Mouse (Mus musculus): ENCODE data around the gene Zfp324. TPM values are rescaled to one million over a fixed set of nuclear protein-coding genes. Genes with fewer than 3 reads are reported as not detected.

Gene Zfp324
- polyA plus RNA-seq, 1 experiment: 1.5 TPM

- no peaks in the 10 kb centered on the region for H3K4me1 ChIP-seq (ENCODE audit: control insufficient read depth, insufficient read depth, low read length)
- no peak overlapping the region for H3K27ac ChIP-seq (ENCODE audit: insufficient read depth, low read length)
- no peak overlapping the region for H3K4me3 ChIP-seq (ENCODE audit: low read depth, low read length)
- H3K27me3 ChIP-seq (ENCODE audit: control insufficient read depth, insufficient read depth, low read length, poor library complexity, severe bottlenecking): no peaks in the 10 kb centered on the region
- TF ChIP-seq EP300 (IDR thresholded peaks at IDR 0.05; ENCODE audit: insufficient read depth, low read depth, low read length) (no peak), POLR2A (IDR thresholded peaks at IDR 0.05; ENCODE audit: insufficient read depth, low read length) (no peak), CTCF (IDR thresholded peaks at IDR 0.05; ENCODE audit: low read depth, low read length) (no peak)
- no peaks in the 10 kb centered on the region for H3K36me3 ChIP-seq (ENCODE audit: control insufficient read depth, insufficient read depth, low read length, poor library complexity, severe bottlenecking)
- H3K9ac ChIP-seq (ENCODE audit: low read depth, poor library complexity, severe bottlenecking): no peak overlapping the region
- no peaks in the 10 kb centered on the region for H3K9me3 ChIP-seq (replicated peaks; ENCODE audit: control insufficient read depth, insufficient read depth, low read length, poor library complexity, severe bottlenecking)
These were observed 25.0 kb upstream of the Zfp324 start for GRCm38 (mm10) chr7:12940599-12940998.

GRCm38 (mm10) chr7:12943488-12943887 lies 22.1 kb upstream of the Zfp324 start:
- no peak for TF ChIP-seq POLR2A (IDR thresholded peaks at IDR 0.05; ENCODE audit: insufficient read depth, low read length)
- peak; percentile 46 for TF ChIP-seq CTCF (IDR thresholded peaks at IDR 0.05; ENCODE audit: low read depth, low read length)
- H3K36me3 ChIP-seq (ENCODE audit: control insufficient read depth, insufficient read depth, low read length, poor library complexity, severe bottlenecking): no peaks in the 10 kb centered on the region
- no peaks in the 10 kb centered on the region for H3K27me3 ChIP-seq (ENCODE audit: control insufficient read depth, insufficient read depth, low read length, poor library complexity, severe bottlenecking)
- H3K9ac ChIP-seq (ENCODE audit: low read depth, poor library complexity, severe bottlenecking): no peak overlapping the region
- H3K4me1 ChIP-seq (ENCODE audit: control insufficient read depth, insufficient read depth, low read length): no peaks in the 10 kb centered on the region
- no peak overlapping the region for H3K4me3 ChIP-seq (ENCODE audit: low read depth, low read length)
- no peak overlapping the region for H3K27ac ChIP-seq (ENCODE audit: insufficient read depth, low read length)
- no peaks in the 10 kb centered on the region for H3K9me3 ChIP-seq (replicated peaks; ENCODE audit: control insufficient read depth, insufficient read depth, low read length, poor library complexity, severe bottlenecking)

DNA sequence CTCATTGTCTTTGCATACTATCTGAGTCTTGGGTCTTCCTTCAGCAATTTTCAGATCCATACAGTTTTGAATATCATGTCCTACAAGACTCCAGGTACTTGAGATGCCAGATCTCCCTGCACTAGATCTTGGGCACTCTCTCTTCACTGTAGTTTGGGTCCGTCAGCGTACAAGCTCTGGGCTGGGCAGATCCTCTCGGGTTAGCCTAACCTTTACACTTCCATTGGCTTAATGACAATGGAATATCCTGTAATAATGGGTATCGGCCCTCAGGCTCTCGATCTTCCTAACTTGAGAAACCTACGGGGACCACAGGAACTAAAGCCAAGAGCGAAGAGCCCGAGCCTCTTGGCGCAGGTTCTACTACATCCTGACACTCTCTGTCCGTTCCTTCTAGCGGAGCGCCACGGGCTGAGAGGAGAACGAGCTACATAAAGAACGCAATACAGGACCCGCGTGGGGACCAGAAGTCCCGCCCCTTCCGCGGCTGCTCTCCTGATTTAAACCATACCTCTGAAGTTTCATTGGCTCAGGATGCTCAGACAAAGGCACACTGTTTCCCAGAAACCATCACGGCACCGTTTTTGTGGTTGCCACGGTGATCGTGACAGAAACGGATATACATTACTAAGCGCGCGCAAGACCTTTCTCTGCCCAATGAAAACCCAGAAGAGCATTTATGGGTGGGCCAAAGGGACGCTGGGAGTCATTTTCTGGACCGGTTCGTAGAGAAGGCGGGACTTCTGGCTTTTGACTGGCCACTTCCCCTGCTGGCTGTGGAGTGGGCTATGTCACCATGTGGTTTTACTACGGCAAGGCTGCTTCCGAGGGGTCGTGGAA lies 16.4 kb upstream of the Zfp324 start:
- peak overlapping the region; percentile 74 for H3K4me3 ChIP-seq (ENCODE audit: low read depth, low read length)

GRCm38 (mm10) chr7:12949872-12950229 lies 15.8 kb upstream of the Zfp324 start:
- Histone ChIP-seq H3K9ac (ENCODE audit: low read depth, poor library complexity, severe bottlenecking) (peak overlapping the region; percentile 44), H3K4me3 (ENCODE audit: low read depth, low read length) (peak overlapping the region; percentile 74), H3K27ac (ENCODE audit: insufficient read depth, low read length) (peak overlapping the region; percentile 0), H3K9me3 (replicated peaks; ENCODE audit: control insufficient read depth, insufficient read depth, low read length, poor library complexity, severe bottlenecking) (no peaks in the 10 kb centered on the region), H3K4me1 (ENCODE audit: control insufficient read depth, insufficient read depth, low read length) (no peaks in the 10 kb centered on the region), H3K27me3 (ENCODE audit: control insufficient read depth, insufficient read depth, low read length, poor library complexity, severe bottlenecking) (no peaks in the 10 kb centered on the region), H3K36me3 (ENCODE audit: control insufficient read depth, insufficient read depth, low read length, poor library complexity, severe bottlenecking) (no peaks in the 10 kb centered on the region)
- TF ChIP-seq EP300 (IDR thresholded peaks at IDR 0.05; ENCODE audit: insufficient read depth, low read depth, low read length) (no peak), POLR2A (IDR thresholded peaks at IDR 0.05; ENCODE audit: insufficient read depth, low read length) (no peak)

More for the DNA sequence above, 16.4 kb upstream of the Zfp324 start:
- H3K27me3 ChIP-seq (ENCODE audit: control insufficient read depth, insufficient read depth, low read length, poor library complexity, severe bottlenecking): no peaks in the 10 kb centered on the region
- H3K36me3 ChIP-seq (ENCODE audit: control insufficient read depth, insufficient read depth, low read length, poor library complexity, severe bottlenecking): no peaks in the 10 kb centered on the region
- H3K4me1 ChIP-seq (ENCODE audit: control insufficient read depth, insufficient read depth, low read length): no peaks in the 10 kb centered on the region
- TF ChIP-seq EP300 (IDR thresholded peaks at IDR 0.05; ENCODE audit: insufficient read depth, low read depth, low read length) (0 out of 2 replicates have a peak, but pooled peaks have one; percentile 6), CTCF (IDR thresholded peaks at IDR 0.05; ENCODE audit: low read depth, low read length) (no peak), POLR2A (IDR thresholded peaks at IDR 0.05; ENCODE audit: insufficient read depth, low read length) (peak; percentile 48)
- H3K27ac ChIP-seq (ENCODE audit: insufficient read depth, low read length): peak overlapping the region; percentile 49; the same call in 1 of the 2 replicates
- H3K9me3 ChIP-seq (replicated peaks; ENCODE audit: control insufficient read depth, insufficient read depth, low read length, poor library complexity, severe bottlenecking): no peaks in the 10 kb centered on the region
- peak overlapping the region; percentile 92 for H3K9ac ChIP-seq (ENCODE audit: low read depth, poor library complexity, severe bottlenecking)

DNA sequence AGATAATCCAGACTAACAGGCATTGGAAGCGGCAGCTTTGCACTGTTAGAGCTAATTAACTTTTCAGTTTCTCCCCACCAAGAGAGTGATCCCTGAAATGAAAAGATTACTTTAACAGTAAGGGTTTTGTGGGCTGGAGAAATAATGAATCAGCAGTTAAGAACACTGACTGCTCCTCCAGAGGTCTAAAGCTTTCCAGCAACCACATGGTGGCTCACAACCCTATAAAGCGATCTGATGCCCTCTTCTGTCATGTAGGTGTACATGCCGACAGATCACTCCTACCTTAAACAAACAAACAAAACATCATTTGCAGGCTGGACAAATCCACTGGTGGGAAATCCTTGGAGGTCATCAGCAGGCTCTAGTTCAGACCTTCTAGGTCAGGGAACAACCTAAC lies 10.7 kb upstream of the Zfp324 start:
- Histone ChIP-seq H3K27me3 (ENCODE audit: control insufficient read depth, insufficient read depth, low read length, poor library complexity, severe bottlenecking) (no peaks in the 10 kb centered on the region), H3K9me3 (replicated peaks; ENCODE audit: control insufficient read depth, insufficient read depth, low read length, poor library complexity, severe bottlenecking) (no peaks in the 10 kb centered on the region), H3K9ac (ENCODE audit: low read depth, poor library complexity, severe bottlenecking) (no peak overlapping the region), H3K4me1 (ENCODE audit: control insufficient read depth, insufficient read depth, low read length) (no peaks in the 10 kb centered on the region), H3K4me3 (ENCODE audit: low read depth, low read length) (no peak overlapping the region), H3K36me3 (ENCODE audit: control insufficient read depth, insufficient read depth, low read length, poor library complexity, severe bottlenecking) (no peaks in the 10 kb centered on the region), H3K27ac (ENCODE audit: insufficient read depth, low read length) (no peak overlapping the region)
- TF ChIP-seq EP300 (IDR thresholded peaks at IDR 0.05; ENCODE audit: insufficient read depth, low read depth, low read length) (no peak), CTCF (IDR thresholded peaks at IDR 0.05; ENCODE audit: low read depth, low read length) (no peak), POLR2A (IDR thresholded peaks at IDR 0.05; ENCODE audit: insufficient read depth, low read length) (no peak)

DNA sequence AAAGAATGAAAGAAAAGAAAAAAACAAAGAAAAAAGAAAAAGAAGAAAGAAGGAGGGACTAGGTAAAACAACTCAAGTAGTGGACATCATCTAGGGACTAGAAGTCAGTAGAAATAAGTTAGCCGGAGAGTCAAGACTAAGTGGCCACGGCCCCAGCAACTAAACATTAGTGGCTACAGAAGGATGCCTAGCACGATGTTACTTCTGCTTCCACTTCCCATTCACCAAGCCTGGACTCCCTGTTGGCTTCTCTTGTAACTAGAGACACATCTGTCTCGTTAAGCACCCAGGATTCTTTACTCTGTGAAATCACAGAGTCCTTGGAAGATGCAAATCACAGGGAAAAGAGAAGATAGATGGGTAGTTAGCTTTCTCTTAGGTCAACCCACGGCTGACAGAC lies 8.1 kb upstream of the Zfp324 start:
- no peaks in the 10 kb centered on the region for H3K36me3 ChIP-seq (ENCODE audit: control insufficient read depth, insufficient read depth, low read length, poor library complexity, severe bottlenecking)
- no peaks in the 10 kb centered on the region for H3K9me3 ChIP-seq (replicated peaks; ENCODE audit: control insufficient read depth, insufficient read depth, low read length, poor library complexity, severe bottlenecking)
- TF ChIP-seq POLR2A (IDR thresholded peaks at IDR 0.05; ENCODE audit: insufficient read depth, low read length) (no peak), EP300 (IDR thresholded peaks at IDR 0.05; ENCODE audit: insufficient read depth, low read depth, low read length) (no peak), CTCF (IDR thresholded peaks at IDR 0.05; ENCODE audit: low read depth, low read length) (no peak)
- H3K27me3 ChIP-seq (ENCODE audit: control insufficient read depth, insufficient read depth, low read length, poor library complexity, severe bottlenecking): no peaks in the 10 kb centered on the region
- H3K4me1 ChIP-seq (ENCODE audit: control insufficient read depth, insufficient read depth, low read length): no peaks in the 10 kb centered on the region
- H3K9ac ChIP-seq (ENCODE audit: low read depth, poor library complexity, severe bottlenecking): no peak overlapping the region
- H3K27ac ChIP-seq (ENCODE audit: insufficient read depth, low read length): no peak overlapping the region
- H3K4me3 ChIP-seq (ENCODE audit: low read depth, low read length): no peak overlapping the region

Data from ES-Bruce4 (cell line).